Mouse (Mus musculus) adrenal gland, adult 8-10 months (tissue): ENCODE results near the gene Kif16b. TPM values are rescaled to one million over a fixed set of nuclear protein-coding genes. Genes with fewer than 3 reads are reported as not detected.
"Not testable (repeated sequence)": the region's sequence is repeated elsewhere in the genome, so short reads cannot be mapped to it uniquely, and the experiment has no call there.

Source experiments
- DNase-seq: peaks from one replicate; pipeline ENCODE4 v3.0.0; 2022
- total RNA-seq, 4 experiments: library from RNA; stranded (reverse); gene quantifications; 2 replicates each; pipeline ENCODE4 v1.2.4; 2022

The Kif16b gene
- total RNA-seq, 4 experiments from 2014 or later: 27.3 to 42.6 (median 38.4) TPM

GRCm38 (mm10) chr2:142585845-142586244 lies 315.5 kb downstream of the Kif16b start:
- DNase-seq: no peak

DNA sequence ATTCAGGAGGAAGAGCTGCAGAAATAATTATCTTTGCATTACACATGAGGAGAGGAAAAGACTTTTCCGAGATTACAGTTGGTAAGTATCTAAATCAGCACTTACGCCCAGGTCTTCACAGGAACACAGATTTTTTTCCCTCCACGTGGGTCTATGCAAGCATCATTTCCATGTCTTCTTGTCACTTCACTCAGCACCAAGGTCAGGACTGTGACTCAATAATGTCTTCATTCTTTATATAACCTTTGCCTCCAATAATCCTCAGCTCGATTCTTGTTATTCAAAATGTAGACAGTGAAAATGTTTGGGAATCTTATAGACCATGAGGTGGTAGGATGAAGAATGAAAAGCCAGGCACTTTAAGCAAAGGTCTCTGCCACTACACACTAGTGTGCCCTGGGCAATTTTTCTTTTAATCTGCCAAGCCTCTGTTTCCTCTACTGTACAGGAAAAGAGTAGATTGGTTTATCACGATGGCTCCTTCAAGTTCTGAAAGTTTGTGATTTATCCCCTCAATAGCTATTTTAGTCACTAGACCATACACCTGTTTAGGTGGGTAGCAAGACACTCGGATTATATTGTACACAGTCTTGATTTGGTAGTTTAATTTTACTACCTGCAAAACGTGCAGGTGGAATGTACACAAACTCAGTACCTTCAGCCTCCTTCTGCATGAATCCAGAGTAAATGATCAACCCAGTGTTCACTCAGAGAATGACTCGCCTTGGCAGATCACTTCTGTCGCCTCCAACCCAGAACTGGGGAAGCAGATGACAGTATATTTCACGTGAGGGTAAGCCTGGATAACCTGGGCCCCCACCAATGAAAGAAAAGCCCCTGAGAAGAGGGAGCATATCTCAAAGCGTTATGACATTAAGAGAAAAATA lies 316.2 kb downstream of the Kif16b start:
- no peak for DNase-seq

- DNase-seq: no peak
Measured at GRCm38 (mm10) chr2:142580449-142580848, 320.9 kb downstream of the Kif16b start.

DNA sequence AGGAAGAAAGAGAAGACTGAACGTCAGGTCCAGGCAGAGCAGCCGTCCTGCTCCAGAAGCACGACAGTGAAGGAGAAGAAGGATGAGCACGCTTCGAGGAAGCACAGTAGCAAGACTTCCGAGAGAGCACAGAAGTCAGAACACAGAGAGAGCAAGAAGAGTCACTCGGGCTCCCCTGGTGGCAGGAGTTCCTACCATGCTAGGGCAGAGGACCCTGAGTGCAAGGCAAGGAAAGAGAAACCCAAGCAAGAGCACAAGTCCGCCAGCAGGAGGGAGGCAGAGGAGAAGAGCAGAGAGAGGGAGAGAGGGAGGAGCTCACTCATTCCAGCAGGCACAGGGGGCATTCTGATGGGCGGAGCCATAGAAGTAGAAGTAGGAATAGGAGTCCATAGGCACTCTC lies 323.9 kb downstream of the Kif16b start:
- DNase-seq: not testable (repeated sequence)

- DNase-seq: no peak
Measured at GRCm38 (mm10) chr2:142569771-142570170, 331.6 kb downstream of the Kif16b start.

Other genes with a start within 250 kb of the Kif16b start
- 10 to 100 TPM; 38.5 to 46.3 (median 40.4) TPM for gene Snrpb2, start 161.5 kb upstream of the Kif16b start, total RNA-seq
- not detected for gene Otor, start 176.9 kb upstream of the Kif16b start, total RNA-seq